Mouse (Mus musculus): ENCODE measurements around the gene Usp15. TPM values are rescaled to one million over a fixed set of nuclear protein-coding genes. Genes with fewer than 3 reads are reported as not detected.

Usp15 gene
- polyA plus RNA-seq, 1 experiment from 2014 or later = 68.4 TPM

- 86% methylated on average over 10 of the region's 10 CpGs for WGBS
- H3K4me3 ChIP-seq = no peak overlapping the region
- H3K4me1 ChIP-seq = no peaks in the 10 kb centered on the region
- no peak overlapping the region for H3K9ac ChIP-seq
- ATAC-seq (ENCODE audit: borderline replicate concordance, extremely low read depth, low FRiP score, low TSS enrichment) = no peak
- no peaks in the 10 kb centered on the region for H3K9me3 ChIP-seq
- H3K36me3 ChIP-seq = peaks cover 40% of the 10 kb centered on the region
- H3K27me3 ChIP-seq = no peaks in the 10 kb centered on the region
- no peak overlapping the region for H3K27ac ChIP-seq
- no peak overlapping the region for H3K4me2 ChIP-seq
Measured at GRCm38 (mm10) chr10:123131487-123131886, 65.3 kb downstream of the Usp15 start.

GRCm38 (mm10) chr10:123120666-123121392 is 76.0 kb downstream of the Usp15 start:
- H3K9me3 ChIP-seq = no peaks in the 10 kb centered on the region
- H3K27me3 ChIP-seq = no peaks in the 10 kb centered on the region
- WGBS = 92% methylated on average over 14 of the region's 14 CpGs
- H3K36me3 ChIP-seq = peaks cover 75% of the 10 kb centered on the region
- ATAC-seq (ENCODE audit: borderline replicate concordance, extremely low read depth, low FRiP score, low TSS enrichment) = no peak
- no peak overlapping the region for H3K27ac ChIP-seq
- no peaks in the 10 kb centered on the region for H3K4me1 ChIP-seq
- no peak overlapping the region for H3K4me2 ChIP-seq
- H3K4me3 ChIP-seq = no peak overlapping the region
- no peak overlapping the region for H3K9ac ChIP-seq

GRCm38 (mm10) chr10:123116861-123117260 is 79.9 kb downstream of the Usp15 start:
- ATAC-seq (ENCODE audit: borderline replicate concordance, extremely low read depth, low FRiP score, low TSS enrichment) = no peak
- 84% methylated on average over 14 of the region's 14 CpGs for WGBS

GRCm38 (mm10) chr10:123113466-123113865 is 83.3 kb downstream of the Usp15 start:
- Histone ChIP-seq H3K9ac (no peak overlapping the region), H3K4me1 (peaks cover 13% of the 10 kb centered on the region), H3K36me3 (peaks cover 39% of the 10 kb centered on the region), H3K9me3 (no peaks in the 10 kb centered on the region), H3K4me2 (no peak overlapping the region), H3K27ac (no peak overlapping the region), H3K4me3 (no peak overlapping the region), H3K27me3 (no peaks in the 10 kb centered on the region)
- no peak for ATAC-seq (ENCODE audit: borderline replicate concordance, extremely low read depth, low FRiP score, low TSS enrichment)
- WGBS = 93% methylated on average over 8 of the region's 8 CpGs

More at GRCm38 (mm10) chr10:123116861-123117260, 79.9 kb downstream of the Usp15 start:
- no peaks in the 10 kb centered on the region for H3K4me1 ChIP-seq
- H3K27ac ChIP-seq = no peak overlapping the region
- H3K36me3 ChIP-seq = peaks cover 63% of the 10 kb centered on the region
- no peak overlapping the region for H3K4me3 ChIP-seq
- no peak overlapping the region for H3K9ac ChIP-seq
- H3K4me2 ChIP-seq = no peak overlapping the region
- H3K9me3 ChIP-seq = no peaks in the 10 kb centered on the region
- H3K27me3 ChIP-seq = no peaks in the 10 kb centered on the region

- no peak for ATAC-seq (ENCODE audit: borderline replicate concordance, extremely low read depth, low FRiP score, low TSS enrichment)
- H3K4me3 ChIP-seq = no peak overlapping the region
- 90% methylated on average over 9 of the region's 9 CpGs for WGBS
- peaks cover 37% of the 10 kb centered on the region for H3K36me3 ChIP-seq
- no peaks in the 10 kb centered on the region for H3K27me3 ChIP-seq
- H3K4me2 ChIP-seq = no peak overlapping the region
- no peak overlapping the region for H3K27ac ChIP-seq
- no peaks in the 10 kb centered on the region for H3K9me3 ChIP-seq
- H3K9ac ChIP-seq = no peak overlapping the region
- H3K4me1 ChIP-seq = peaks cover 16% of the 10 kb centered on the region
Measured at GRCm38 (mm10) chr10:123112787-123113168, 84.0 kb downstream of the Usp15 start.

- no peak overlapping the region for H3K27ac ChIP-seq
- H3K36me3 ChIP-seq = peaks cover 32% of the 10 kb centered on the region
- no peak overlapping the region for H3K4me2 ChIP-seq
- no peak overlapping the region for H3K9ac ChIP-seq
- H3K9me3 ChIP-seq = no peaks in the 10 kb centered on the region
- no peak overlapping the region for H3K4me3 ChIP-seq
- WGBS = 76% methylated on average over 11 of the region's 11 CpGs
- ATAC-seq (ENCODE audit: borderline replicate concordance, extremely low read depth, low FRiP score, low TSS enrichment) = no peak
- no peaks in the 10 kb centered on the region for H3K27me3 ChIP-seq
- peaks cover 19% of the 10 kb centered on the region for H3K4me1 ChIP-seq
Measured at GRCm38 (mm10) chr10:123112056-123112786, 84.6 kb downstream of the Usp15 start.

- H3K36me3 ChIP-seq = peaks cover 19% of the 10 kb centered on the region
- peak; percentile 77 for ATAC-seq (ENCODE audit: borderline replicate concordance, extremely low read depth, low FRiP score, low TSS enrichment)
- 54% methylated on average over 11 of the region's 11 CpGs for WGBS
- peaks cover 19% of the 10 kb centered on the region for H3K4me1 ChIP-seq
- H3K4me2 ChIP-seq = no peak overlapping the region
- H3K9me3 ChIP-seq = no peaks in the 10 kb centered on the region
- H3K27ac ChIP-seq = no peak overlapping the region
- no peak overlapping the region for H3K4me3 ChIP-seq
- H3K9ac ChIP-seq = no peak overlapping the region
- H3K27me3 ChIP-seq = no peaks in the 10 kb centered on the region
Measured at GRCm38 (mm10) chr10:123110548-123110947, 86.2 kb downstream of the Usp15 start.

GRCm38 (mm10) chr10:123108527-123108926 is 88.3 kb downstream of the Usp15 start:
- no peak overlapping the region for H3K4me3 ChIP-seq
- 64% methylated on average over 1 of the region's 1 CpGs for WGBS
- no peak overlapping the region for H3K4me2 ChIP-seq
- no peaks in the 10 kb centered on the region for H3K27me3 ChIP-seq
- peaks cover 19% of the 10 kb centered on the region for H3K4me1 ChIP-seq
- no peaks in the 10 kb centered on the region for H3K9me3 ChIP-seq
- H3K36me3 ChIP-seq = 0 out of 2 replicates have a peak, but pooled peaks cover 7% of the 10 kb centered on the region
- H3K9ac ChIP-seq = no peak overlapping the region
- no peak overlapping the region for H3K27ac ChIP-seq
- no peak for ATAC-seq (ENCODE audit: borderline replicate concordance, extremely low read depth, low FRiP score, low TSS enrichment)

GRCm38 (mm10) chr10:123108121-123108520 is 88.7 kb downstream of the Usp15 start:
- 58% methylated on average over 5 of the region's 5 CpGs for WGBS

GRCm38 (mm10) chr10:123101303-123101702 is 95.5 kb downstream of the Usp15 start:
- H3K4me2 ChIP-seq = no peak overlapping the region
- no peaks in the 10 kb centered on the region for H3K27me3 ChIP-seq
- no peaks in the 10 kb centered on the region for H3K4me1 ChIP-seq
- H3K27ac ChIP-seq = no peak overlapping the region
- H3K9me3 ChIP-seq = no peaks in the 10 kb centered on the region
- H3K4me3 ChIP-seq = no peak overlapping the region
- no peaks in the 10 kb centered on the region for H3K36me3 ChIP-seq
- WGBS = 56% methylated on average over 1 of the region's 1 CpGs
- no peak for ATAC-seq (ENCODE audit: borderline replicate concordance, extremely low read depth, low FRiP score, low TSS enrichment)
- no peak overlapping the region for H3K9ac ChIP-seq

More at GRCm38 (mm10) chr10:123108121-123108520, 88.7 kb downstream of the Usp15 start:
- no peak for ATAC-seq (ENCODE audit: borderline replicate concordance, extremely low read depth, low FRiP score, low TSS enrichment)
- Histone ChIP-seq H3K27ac (no peak overlapping the region), H3K9me3 (no peaks in the 10 kb centered on the region), H3K4me3 (no peak overlapping the region), H3K9ac (no peak overlapping the region), H3K27me3 (no peaks in the 10 kb centered on the region), H3K4me1 (peaks cover 19% of the 10 kb centered on the region), H3K36me3 (0 out of 2 replicates have a peak, but pooled peaks cover 3% of the 10 kb centered on the region), H3K4me2 (no peak overlapping the region)

- no peaks in the 10 kb centered on the region for H3K27me3 ChIP-seq
- no peaks in the 10 kb centered on the region for H3K36me3 ChIP-seq
- H3K4me3 ChIP-seq = no peak overlapping the region
- WGBS = 66% methylated on average over 2 of the region's 2 CpGs
- no peaks in the 10 kb centered on the region for H3K9me3 ChIP-seq
- no peak overlapping the region for H3K4me2 ChIP-seq
- no peak overlapping the region for H3K9ac ChIP-seq
- no peak for ATAC-seq (ENCODE audit: borderline replicate concordance, extremely low read depth, low FRiP score, low TSS enrichment)
- no peaks in the 10 kb centered on the region for H3K4me1 ChIP-seq
- H3K27ac ChIP-seq = no peak overlapping the region
Measured at GRCm38 (mm10) chr10:123100584-123100983, 96.2 kb downstream of the Usp15 start.

GRCm38 (mm10) chr10:123094504-123094903 is 102.3 kb downstream of the Usp15 start:
- WGBS = 80% methylated on average over 7 of the region's 7 CpGs
- Histone ChIP-seq H3K27me3 (0 out of 2 replicates have a peak, but pooled peaks cover 2% of the 10 kb centered on the region), H3K36me3 (no peaks in the 10 kb centered on the region), H3K4me1 (no peaks in the 10 kb centered on the region), H3K9ac (no peak overlapping the region), H3K4me2 (no peak overlapping the region), H3K4me3 (no peak overlapping the region), H3K27ac (no peak overlapping the region), H3K9me3 (no peaks in the 10 kb centered on the region)
- ATAC-seq (ENCODE audit: borderline replicate concordance, extremely low read depth, low FRiP score, low TSS enrichment) = no peak
